Mouse (Mus musculus): ENCODE measurements around the gene Enpp4. TPM values are rescaled to one million over a fixed set of nuclear protein-coding genes. Genes with fewer than 3 reads are reported as not detected.

Enpp4 gene
- total RNA-seq, 2 experiments from 2014 or later: 9.0 to 9.4 TPM

Other genes with a start within 250 kb of the Enpp4 start
- 100 to 1,000 TPM; 147 to 151 TPM for gene Enpp5, start 27.0 kb downstream of the Enpp4 start, total RNA-seq (2021)
- gene Clic5, start 82.8 kb upstream of the Enpp4 start, total RNA-seq (2021): 1 to 10 TPM; 3.1 to 3.3 TPM